Mouse (Mus musculus): ENCODE measurements around the gene Unc13a.

- no peak for TF ChIP-seq CTCF (IDR thresholded peaks at IDR 0.05; ENCODE audit: control insufficient read depth, insufficient read depth, insufficient read length)
- no peak for TF ChIP-seq MYOG (IDR thresholded peaks at IDR 0.05; ENCODE audit: control insufficient read depth, extremely low read depth, insufficient read length)
- TF ChIP-seq FOSL1 (IDR thresholded peaks at IDR 0.05; ENCODE audit: insufficient read depth, low read length, poor library complexity, severe bottlenecking) = no peak
- TF ChIP-seq USF1 (IDR thresholded peaks at IDR 0.05; ENCODE audit: low read depth) = no peak
- no peak for TF ChIP-seq MAX (IDR thresholded peaks at IDR 0.05)
- no peak for TF ChIP-seq CEBPB (IDR thresholded peaks at IDR 0.05; ENCODE audit: low read depth)
- TF ChIP-seq MYOD1 (IDR thresholded peaks at IDR 0.05; ENCODE audit: control insufficient read depth, insufficient read length, low read depth) = no peak
These were observed 72.7 kb downstream of the Unc13a start for GRCm38 (mm10) chr8:71598841-71599240.
